Mouse (Mus musculus): ENCODE data around the gene Arap1. TPM values are rescaled to one million over a fixed set of nuclear protein-coding genes. Genes with fewer than 3 reads are reported as not detected.
A peak's percentile ranks its signal among the peaks of the same experiment; 100 is the strongest.

Arap1 gene
- polyA plus RNA-seq, 1 experiment from 2014 or later = 8.7 TPM

GRCm38 (mm10) chr7:101361767-101362166, 13.9 kb downstream of the Arap1 start:
- ATAC-seq (ENCODE audit: low FRiP score, low TSS enrichment) (no peak), DNase-seq (no peak)
- no peak overlapping the region for H3K9ac ChIP-seq (replicated peaks; ENCODE audit: low read length)
- no peaks in the 10 kb centered on the region for H3K9me3 ChIP-seq (ENCODE audit: control insufficient read depth, low read length)
- 65% methylated on average over 4 of the region's 4 CpGs for WGBS
- H3K27me3 ChIP-seq (ENCODE audit: control insufficient read depth, insufficient read depth, low read length) = no peaks in the 10 kb centered on the region
- H3K4me3 ChIP-seq (replicated peaks; ENCODE audit: low read depth, low read length) = no peak overlapping the region
- no peaks in the 10 kb centered on the region for H3K4me1 ChIP-seq (ENCODE audit: control insufficient read depth, insufficient read depth, low read length)
- H3K36me3 ChIP-seq (ENCODE audit: control insufficient read depth, insufficient read depth, low read length) = no peaks in the 10 kb centered on the region
- no peak overlapping the region for H3K27ac ChIP-seq (replicated peaks; ENCODE audit: low read depth, low read length)
- H3K4me2 ChIP-seq (ENCODE audit: low read length) = no peak overlapping the region

GRCm38 (mm10) chr7:101362791-101363191, 14.9 kb downstream of the Arap1 start:
- no peak overlapping the region for H3K4me3 ChIP-seq (replicated peaks; ENCODE audit: low read depth, low read length)
- no peaks in the 10 kb centered on the region for H3K4me1 ChIP-seq (ENCODE audit: control insufficient read depth, insufficient read depth, low read length)
- no peak overlapping the region for H3K27ac ChIP-seq (replicated peaks; ENCODE audit: low read depth, low read length)
- ATAC-seq (ENCODE audit: low FRiP score, low TSS enrichment) (no peak), DNase-seq (no peak)
- no peak overlapping the region for H3K9ac ChIP-seq (replicated peaks; ENCODE audit: low read length)
- no peaks in the 10 kb centered on the region for H3K27me3 ChIP-seq (ENCODE audit: control insufficient read depth, insufficient read depth, low read length)
- no peak overlapping the region for H3K4me2 ChIP-seq (ENCODE audit: low read length)
- 79% methylated on average over 5 of the region's 5 CpGs for WGBS
- H3K9me3 ChIP-seq (ENCODE audit: control insufficient read depth, low read length) = no peaks in the 10 kb centered on the region
- H3K36me3 ChIP-seq (ENCODE audit: control insufficient read depth, insufficient read depth, low read length) = no peaks in the 10 kb centered on the region

GRCm38 (mm10) chr7:101363914-101364313, 16.0 kb downstream of the Arap1 start:
- ATAC-seq (ENCODE audit: low FRiP score, low TSS enrichment) (no peak), DNase-seq (no peak)
- Histone ChIP-seq H3K27me3 (ENCODE audit: control insufficient read depth, insufficient read depth, low read length) (no peaks in the 10 kb centered on the region), H3K36me3 (ENCODE audit: control insufficient read depth, insufficient read depth, low read length) (no peaks in the 10 kb centered on the region), H3K4me2 (ENCODE audit: low read length) (no peak overlapping the region), H3K4me3 (replicated peaks; ENCODE audit: low read depth, low read length) (no peak overlapping the region), H3K4me1 (ENCODE audit: control insufficient read depth, insufficient read depth, low read length) (no peaks in the 10 kb centered on the region), H3K9ac (replicated peaks; ENCODE audit: low read length) (no peak overlapping the region), H3K9me3 (ENCODE audit: control insufficient read depth, low read length) (no peaks in the 10 kb centered on the region), H3K27ac (replicated peaks; ENCODE audit: low read depth, low read length) (no peak overlapping the region)
- 77% methylated on average over 5 of the region's 5 CpGs for WGBS

GRCm38 (mm10) chr7:101367901-101368852, 20.3 kb downstream of the Arap1 start:
- Histone ChIP-seq H3K4me1 (ENCODE audit: control insufficient read depth, insufficient read depth, low read length) (no peaks in the 10 kb centered on the region), H3K4me2 (ENCODE audit: low read length) (no peak overlapping the region), H3K36me3 (ENCODE audit: control insufficient read depth, insufficient read depth, low read length) (no peaks in the 10 kb centered on the region), H3K9me3 (ENCODE audit: control insufficient read depth, low read length) (no peaks in the 10 kb centered on the region), H3K4me3 (replicated peaks; ENCODE audit: low read depth, low read length) (no peak overlapping the region), H3K27ac (replicated peaks; ENCODE audit: low read depth, low read length) (no peak overlapping the region), H3K9ac (replicated peaks; ENCODE audit: low read length) (no peak overlapping the region), H3K27me3 (ENCODE audit: control insufficient read depth, insufficient read depth, low read length) (no peaks in the 10 kb centered on the region)
- DNase-seq = peak; percentile 36
- ATAC-seq (ENCODE audit: low FRiP score, low TSS enrichment) = no peak
- WGBS = 75% methylated on average over 11 of the region's 11 CpGs

- 72% methylated on average over 7 of the region's 7 CpGs for WGBS
- H3K4me3 ChIP-seq (replicated peaks; ENCODE audit: low read depth, low read length) = no peak overlapping the region
- no peaks in the 10 kb centered on the region for H3K9me3 ChIP-seq (ENCODE audit: control insufficient read depth, low read length)
- DNase-seq (no peak), ATAC-seq (ENCODE audit: low FRiP score, low TSS enrichment) (no peak)
- H3K36me3 ChIP-seq (ENCODE audit: control insufficient read depth, insufficient read depth, low read length) = no peaks in the 10 kb centered on the region
- H3K9ac ChIP-seq (replicated peaks; ENCODE audit: low read length) = no peak overlapping the region
- H3K4me1 ChIP-seq (ENCODE audit: control insufficient read depth, insufficient read depth, low read length) = no peaks in the 10 kb centered on the region
- no peak overlapping the region for H3K27ac ChIP-seq (replicated peaks; ENCODE audit: low read depth, low read length)
- no peaks in the 10 kb centered on the region for H3K27me3 ChIP-seq (ENCODE audit: control insufficient read depth, insufficient read depth, low read length)
- H3K4me2 ChIP-seq (ENCODE audit: low read length) = no peak overlapping the region
Measured at GRCm38 (mm10) chr7:101369666-101370065, 21.8 kb downstream of the Arap1 start.

- H3K4me2 ChIP-seq (ENCODE audit: low read length) = no peak overlapping the region
- peak; percentile 34; the same call in 1 of the 2 replicates for ATAC-seq (ENCODE audit: low FRiP score, low TSS enrichment)
- no peaks in the 10 kb centered on the region for H3K9me3 ChIP-seq (ENCODE audit: control insufficient read depth, low read length)
- no peaks in the 10 kb centered on the region for H3K36me3 ChIP-seq (ENCODE audit: control insufficient read depth, insufficient read depth, low read length)
- 91% methylated on average over 26 of the region's 26 CpGs for WGBS
- no peak overlapping the region for H3K27ac ChIP-seq (replicated peaks; ENCODE audit: low read depth, low read length)
- no peaks in the 10 kb centered on the region for H3K27me3 ChIP-seq (ENCODE audit: control insufficient read depth, insufficient read depth, low read length)
- no peaks in the 10 kb centered on the region for H3K4me1 ChIP-seq (ENCODE audit: control insufficient read depth, insufficient read depth, low read length)
- no peak overlapping the region for H3K4me3 ChIP-seq (replicated peaks; ENCODE audit: low read depth, low read length)
- DNase-seq = no peak
- H3K9ac ChIP-seq (replicated peaks; ENCODE audit: low read length) = no peak overlapping the region
Measured at GRCm38 (mm10) chr7:101373082-101373481, 25.2 kb downstream of the Arap1 start.

- no peak overlapping the region for H3K27ac ChIP-seq (replicated peaks; ENCODE audit: low read depth, low read length)
- H3K9ac ChIP-seq (replicated peaks; ENCODE audit: low read length) = no peak overlapping the region
- H3K9me3 ChIP-seq (ENCODE audit: control insufficient read depth, low read length) = no peaks in the 10 kb centered on the region
- no peak overlapping the region for H3K4me2 ChIP-seq (ENCODE audit: low read length)
- no peaks in the 10 kb centered on the region for H3K4me1 ChIP-seq (ENCODE audit: control insufficient read depth, insufficient read depth, low read length)
- H3K4me3 ChIP-seq (replicated peaks; ENCODE audit: low read depth, low read length) = no peak overlapping the region
- ATAC-seq (ENCODE audit: low FRiP score, low TSS enrichment) (no peak; the same call in 1 of the 2 replicates), DNase-seq (peak; percentile 87)
- H3K27me3 ChIP-seq (ENCODE audit: control insufficient read depth, insufficient read depth, low read length) = no peaks in the 10 kb centered on the region
- no peaks in the 10 kb centered on the region for H3K36me3 ChIP-seq (ENCODE audit: control insufficient read depth, insufficient read depth, low read length)
Measured at GRCm38 (mm10) chr7:101374155-101374554, 26.3 kb downstream of the Arap1 start.

- 72% methylated on average over 10 of the region's 10 CpGs for WGBS
Measured at GRCm38 (mm10) chr7:101376701-101377340, 29.0 kb downstream of the Arap1 start.

More at GRCm38 (mm10) chr7:101376701-101377340, 29.0 kb downstream of the Arap1 start:
- Histone ChIP-seq H3K4me3 (replicated peaks; ENCODE audit: low read depth, low read length) (no peak overlapping the region), H3K9ac (replicated peaks; ENCODE audit: low read length) (no peak overlapping the region), H3K9me3 (ENCODE audit: control insufficient read depth, low read length) (no peaks in the 10 kb centered on the region), H3K27me3 (ENCODE audit: control insufficient read depth, insufficient read depth, low read length) (no peaks in the 10 kb centered on the region), H3K36me3 (ENCODE audit: control insufficient read depth, insufficient read depth, low read length) (no peaks in the 10 kb centered on the region), H3K27ac (replicated peaks; ENCODE audit: low read depth, low read length) (no peak overlapping the region), H3K4me2 (ENCODE audit: low read length) (no peak overlapping the region), H3K4me1 (ENCODE audit: control insufficient read depth, insufficient read depth, low read length) (no peaks in the 10 kb centered on the region)
- DNase-seq = no peak
- ATAC-seq (ENCODE audit: low FRiP score, low TSS enrichment) = no peak
